Mouse (Mus musculus): ENCODE measurements around the gene Cd2. TPM values are rescaled to one million over a fixed set of nuclear protein-coding genes. Genes with fewer than 3 reads are reported as not detected.

The Cd2 gene
- polyA plus RNA-seq, 1 experiment = not detected

DNA sequence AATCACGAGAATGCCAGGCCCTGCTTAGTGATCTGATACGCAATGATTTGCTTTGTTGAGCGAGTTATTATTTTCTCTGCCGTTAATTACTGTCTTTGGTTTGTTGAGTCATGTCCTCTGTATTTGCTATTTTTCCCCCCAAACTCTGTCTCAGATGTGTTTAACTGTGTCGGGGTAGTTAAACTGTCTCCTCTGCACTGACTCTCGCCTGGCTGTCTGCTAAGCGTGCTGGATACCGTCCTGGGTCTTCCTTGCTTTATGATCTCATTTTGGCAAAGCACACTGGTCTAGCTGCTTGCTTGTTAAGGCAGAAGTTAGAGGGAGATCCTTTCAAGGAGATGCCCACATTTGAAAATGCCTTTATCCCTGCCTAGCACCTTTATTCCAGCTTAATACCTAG, 31.6 kb downstream of the Cd2 start:
- Histone ChIP-seq H3K4me3 (ENCODE audit: insufficient read depth, low read length) (no peak overlapping the region), H3K27ac (ENCODE audit: insufficient read depth, low read depth, low read length) (no peak overlapping the region), H3K4me1 (ENCODE audit: control insufficient read depth, insufficient read depth, low read length) (no peaks in the 10 kb centered on the region)
- TF ChIP-seq CTCF (IDR thresholded peaks at IDR 0.05; ENCODE audit: low read depth, low read length) (no peak), POLR2A (IDR thresholded peaks at IDR 0.05; ENCODE audit: borderline replicate concordance, low read depth, low read length) (no peak)

DNA sequence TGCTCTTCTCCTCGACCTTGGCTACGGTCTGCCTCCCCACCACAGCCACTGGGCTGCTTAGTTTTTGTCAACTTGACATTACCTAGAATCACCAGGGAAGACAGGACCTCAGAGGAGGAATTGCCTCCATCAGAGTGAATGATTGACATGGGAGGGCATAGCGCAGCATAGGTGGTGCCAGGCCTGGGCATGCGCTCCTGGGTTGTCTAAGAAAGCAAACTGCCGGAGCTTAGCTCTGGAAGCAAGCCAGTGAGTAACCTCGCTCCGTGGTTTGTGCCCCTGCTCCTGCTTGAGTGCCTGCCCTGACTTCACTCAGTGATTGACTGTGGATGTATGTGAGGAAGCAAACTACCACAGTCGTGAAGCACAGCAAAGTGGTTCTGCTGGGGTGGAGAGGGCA, 35.6 kb downstream of the Cd2 start:
- TF ChIP-seq CTCF (IDR thresholded peaks at IDR 0.05; ENCODE audit: low read depth, low read length) (no peak), POLR2A (IDR thresholded peaks at IDR 0.05; ENCODE audit: borderline replicate concordance, low read depth, low read length) (no peak)
- Histone ChIP-seq H3K27ac (ENCODE audit: insufficient read depth, low read depth, low read length) (no peak overlapping the region), H3K4me3 (ENCODE audit: insufficient read depth, low read length) (no peak overlapping the region), H3K4me1 (ENCODE audit: control insufficient read depth, insufficient read depth, low read length) (no peaks in the 10 kb centered on the region)

GRCm38 (mm10) chr3:101249846-101250245, 37.9 kb downstream of the Cd2 start:
- TF ChIP-seq POLR2A (IDR thresholded peaks at IDR 0.05; ENCODE audit: borderline replicate concordance, low read depth, low read length) (no peak), CTCF (IDR thresholded peaks at IDR 0.05; ENCODE audit: low read depth, low read length) (no peak)
- Histone ChIP-seq H3K4me3 (ENCODE audit: insufficient read depth, low read length) (no peak overlapping the region), H3K4me1 (ENCODE audit: control insufficient read depth, insufficient read depth, low read length) (no peaks in the 10 kb centered on the region), H3K27ac (ENCODE audit: insufficient read depth, low read depth, low read length) (no peak overlapping the region)

DNA sequence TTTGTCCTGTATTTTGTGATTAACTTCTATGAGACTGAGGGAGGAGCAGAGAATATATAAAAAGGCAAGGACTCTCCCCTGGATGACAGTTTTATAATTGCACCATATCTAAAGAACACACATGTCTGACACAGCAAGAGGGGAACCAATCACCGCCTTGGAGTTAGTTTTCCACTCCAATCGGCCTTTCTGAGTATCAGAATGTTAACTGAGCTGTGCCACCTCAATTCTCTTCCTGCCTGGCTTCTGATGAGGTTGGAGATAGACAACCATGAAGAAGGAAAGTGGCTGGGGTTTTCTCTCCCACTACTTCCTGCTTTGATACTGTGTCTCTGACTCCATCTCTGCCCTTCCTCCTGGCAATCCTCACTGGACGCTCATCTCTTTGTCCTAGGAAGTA, 42.5 kb downstream of the Cd2 start:
- H3K4me3 ChIP-seq (ENCODE audit: insufficient read depth, low read length) = no peak overlapping the region
- TF ChIP-seq CTCF (IDR thresholded peaks at IDR 0.05; ENCODE audit: low read depth, low read length) (no peak), POLR2A (IDR thresholded peaks at IDR 0.05; ENCODE audit: borderline replicate concordance, low read depth, low read length) (no peak)
- H3K4me1 ChIP-seq (ENCODE audit: control insufficient read depth, insufficient read depth, low read length) = no peaks in the 10 kb centered on the region
- H3K27ac ChIP-seq (ENCODE audit: insufficient read depth, low read depth, low read length) = no peak overlapping the region

- H3K27ac ChIP-seq (ENCODE audit: insufficient read depth, low read depth, low read length) = no peak overlapping the region
- TF ChIP-seq POLR2A (IDR thresholded peaks at IDR 0.05; ENCODE audit: borderline replicate concordance, low read depth, low read length) (no peak), CTCF (IDR thresholded peaks at IDR 0.05; ENCODE audit: low read depth, low read length) (no peak)
- no peaks in the 10 kb centered on the region for H3K4me1 ChIP-seq (ENCODE audit: control insufficient read depth, insufficient read depth, low read length)
- H3K4me3 ChIP-seq (ENCODE audit: insufficient read depth, low read length) = no peak overlapping the region
Observed at GRCm38 (mm10) chr3:101243002-101243401, 44.7 kb downstream of the Cd2 start.

DNA sequence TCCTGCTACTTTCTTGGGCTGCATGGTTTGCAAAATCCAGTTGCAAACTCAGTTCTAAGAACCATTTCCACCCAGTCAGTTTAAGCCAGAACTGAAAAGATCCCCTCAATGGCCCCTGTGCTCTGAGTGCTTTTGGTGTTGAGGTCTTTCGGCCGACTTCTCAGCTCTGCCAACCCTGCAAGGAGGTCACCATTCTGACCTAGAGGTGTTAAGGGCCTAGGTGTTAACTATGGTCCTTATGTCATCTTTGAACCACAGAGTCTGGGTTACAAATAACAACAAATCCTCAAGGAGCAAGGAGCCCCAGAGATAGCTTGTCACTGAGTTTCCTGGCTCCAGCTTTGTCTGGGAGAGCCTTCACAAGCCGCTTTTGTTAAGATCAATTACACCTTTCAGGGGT, 45.9 kb downstream of the Cd2 start:
- TF ChIP-seq POLR2A (IDR thresholded peaks at IDR 0.05; ENCODE audit: borderline replicate concordance, low read depth, low read length) (no peak), CTCF (IDR thresholded peaks at IDR 0.05; ENCODE audit: low read depth, low read length) (no peak)
- no peak overlapping the region for H3K27ac ChIP-seq (ENCODE audit: insufficient read depth, low read depth, low read length)
- no peaks in the 10 kb centered on the region for H3K4me1 ChIP-seq (ENCODE audit: control insufficient read depth, insufficient read depth, low read length)
- H3K4me3 ChIP-seq (ENCODE audit: insufficient read depth, low read length) = no peak overlapping the region

DNA sequence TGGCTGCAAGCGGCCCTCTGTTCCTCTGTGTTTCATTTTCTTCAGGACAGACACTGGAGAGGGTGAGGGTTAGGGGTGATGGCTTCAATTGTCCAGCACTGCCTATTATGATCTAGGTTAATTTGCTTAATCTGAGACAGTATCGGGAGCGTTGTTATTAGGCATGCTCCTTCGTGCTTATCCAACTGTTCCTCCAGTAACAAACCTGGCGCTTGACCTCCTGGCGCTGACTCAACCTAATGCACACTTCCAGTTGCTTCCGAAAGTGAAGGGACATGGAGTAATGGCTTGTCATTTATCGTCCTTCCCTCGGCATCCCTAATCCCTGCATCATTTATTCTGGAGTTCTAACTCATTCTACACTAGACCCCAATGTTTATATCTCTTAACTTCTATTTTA, 46.9 kb downstream of the Cd2 start:
- H3K4me3 ChIP-seq (ENCODE audit: insufficient read depth, low read length) = no peak overlapping the region
- TF ChIP-seq CTCF (IDR thresholded peaks at IDR 0.05; ENCODE audit: low read depth, low read length) = no peak
- TF ChIP-seq POLR2A (IDR thresholded peaks at IDR 0.05; ENCODE audit: borderline replicate concordance, low read depth, low read length) = no peak
- no peak overlapping the region for H3K27ac ChIP-seq (ENCODE audit: insufficient read depth, low read depth, low read length)
- no peaks in the 10 kb centered on the region for H3K4me1 ChIP-seq (ENCODE audit: control insufficient read depth, insufficient read depth, low read length)

DNA sequence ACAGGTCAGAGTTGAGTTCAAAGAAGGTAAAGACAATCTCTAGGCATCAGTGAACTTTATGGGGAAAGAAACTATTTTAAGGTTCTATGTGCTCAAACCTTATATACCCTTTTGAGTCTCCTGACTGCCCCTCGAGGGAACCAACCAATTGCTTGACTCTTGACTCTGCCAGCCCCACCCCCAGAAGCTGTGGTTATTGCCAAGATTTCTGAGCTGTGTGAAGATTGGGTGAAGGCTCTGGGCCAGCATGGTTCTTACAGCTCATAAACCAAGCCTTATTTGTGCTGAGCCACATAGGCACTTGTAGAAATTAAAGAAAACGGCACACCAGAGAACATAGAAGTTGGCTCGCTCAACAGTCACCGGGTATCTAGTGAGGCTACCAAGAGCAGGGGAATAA, 48.5 kb downstream of the Cd2 start:
- H3K4me1 ChIP-seq (ENCODE audit: control insufficient read depth, insufficient read depth, low read length) = no peaks in the 10 kb centered on the region
- TF ChIP-seq CTCF (IDR thresholded peaks at IDR 0.05; ENCODE audit: low read depth, low read length) (no peak), POLR2A (IDR thresholded peaks at IDR 0.05; ENCODE audit: borderline replicate concordance, low read depth, low read length) (no peak)
- H3K27ac ChIP-seq (ENCODE audit: insufficient read depth, low read depth, low read length) = no peak overlapping the region
- no peak overlapping the region for H3K4me3 ChIP-seq (ENCODE audit: insufficient read depth, low read length)

DNA sequence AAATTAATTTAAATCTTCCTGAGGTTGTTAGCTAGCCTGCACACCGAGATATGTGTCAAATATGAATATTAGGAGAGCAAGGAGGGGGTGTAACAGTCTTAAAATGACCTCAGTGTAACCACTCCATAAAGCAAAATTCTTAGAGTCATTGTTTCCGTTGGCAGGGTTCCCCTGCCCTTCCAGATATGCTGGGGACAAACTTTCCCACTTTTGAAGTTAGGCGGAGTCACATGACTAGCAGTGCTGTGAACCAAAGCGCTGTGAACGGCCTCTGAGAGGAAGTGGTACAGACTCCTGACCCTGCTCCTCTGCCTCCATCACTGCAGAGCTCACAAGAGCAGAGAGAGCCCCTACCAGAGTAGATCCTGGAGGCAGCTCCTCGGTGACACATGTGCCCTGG, 49.0 kb downstream of the Cd2 start:
- TF ChIP-seq CTCF (IDR thresholded peaks at IDR 0.05; ENCODE audit: low read depth, low read length) (no peak), POLR2A (IDR thresholded peaks at IDR 0.05; ENCODE audit: borderline replicate concordance, low read depth, low read length) (no peak)
- Histone ChIP-seq H3K4me1 (ENCODE audit: control insufficient read depth, insufficient read depth, low read length) (no peaks in the 10 kb centered on the region), H3K4me3 (ENCODE audit: insufficient read depth, low read length) (no peak overlapping the region), H3K27ac (ENCODE audit: insufficient read depth, low read depth, low read length) (no peak overlapping the region)

GRCm38 (mm10) chr3:101236995-101237808, 50.5 kb downstream of the Cd2 start:
- no peaks in the 10 kb centered on the region for H3K4me1 ChIP-seq (ENCODE audit: control insufficient read depth, insufficient read depth, low read length)
- no peak for TF ChIP-seq CTCF (IDR thresholded peaks at IDR 0.05; ENCODE audit: low read depth, low read length)
- no peak for TF ChIP-seq POLR2A (IDR thresholded peaks at IDR 0.05; ENCODE audit: borderline replicate concordance, low read depth, low read length)
- no peak overlapping the region for H3K27ac ChIP-seq (ENCODE audit: insufficient read depth, low read depth, low read length)
- no peak overlapping the region for H3K4me3 ChIP-seq (ENCODE audit: insufficient read depth, low read length)
